Mouse (Mus musculus) thymus, postnatal 14 days (tissue): Measurements from ENCODE around the gene Nr2c2.
"Not testable (repeated sequence)": the region's sequence is repeated elsewhere in the genome, so short reads cannot be mapped to it uniquely, and the experiment has no call there.

Source experiments
- DNase-seq: peaks from one replicate; pipeline ENCODE4 v3.0.0; 2021

Nr2c2 gene

GRCm38 (mm10) chr6:92091130-92091591 is at the start of gene Nr2c2:
Nr2c2 (plus strand) TSS chr6:92091390.
- DNase-seq, result peak; percentile 93

GRCm38 (mm10) chr6:92042055-92042454 is 49.1 kb upstream of the Nr2c2 start:
- no peak for DNase-seq

GRCm38 (mm10) chr6:92042850-92043249 is 48.3 kb upstream of the Nr2c2 start:
- DNase-seq, result no peak

DNA sequence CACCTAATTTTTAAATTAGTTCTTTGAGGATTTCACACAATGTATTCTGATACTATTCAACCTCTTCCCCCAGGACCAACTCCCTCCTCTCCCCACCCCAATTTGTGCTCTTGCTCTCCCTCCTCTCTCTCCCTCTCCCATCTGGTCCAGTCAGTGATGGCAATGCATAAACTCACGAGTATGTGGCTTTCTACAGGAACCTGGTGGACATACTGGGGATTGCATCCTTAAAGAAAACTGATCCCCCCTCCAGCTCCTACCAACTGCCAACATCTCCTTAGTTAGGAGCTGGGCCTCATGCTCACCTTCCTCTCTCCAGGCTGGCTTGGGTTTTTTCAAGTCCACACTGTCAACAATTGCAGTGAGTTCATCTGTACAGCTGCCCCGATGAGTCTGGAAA is 33.4 kb upstream of the Nr2c2 start:
- DNase-seq, result no peak

- DNase-seq, result no peak
These were observed 29.5 kb upstream of the Nr2c2 start for GRCm38 (mm10) chr6:92061725-92062124.

DNA sequence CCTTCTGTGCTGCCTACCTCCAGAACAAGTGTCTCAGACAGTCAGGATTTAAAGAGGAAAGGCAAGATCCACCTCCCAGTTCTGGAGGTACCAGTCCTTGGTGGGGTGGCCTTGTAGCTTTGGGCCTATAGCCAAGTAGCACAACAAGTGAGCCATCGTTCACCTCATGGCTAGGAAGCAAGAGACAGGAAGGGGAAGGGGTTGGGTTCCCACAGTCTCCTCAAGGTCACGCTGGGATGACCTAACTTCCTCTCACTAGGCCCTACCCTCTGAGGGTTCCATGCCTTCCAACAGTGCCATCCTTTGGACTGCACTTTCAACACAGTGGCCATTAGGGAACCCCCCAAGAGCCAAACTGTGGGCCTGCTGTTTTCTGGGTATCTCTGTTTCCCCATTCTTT is 27.7 kb upstream of the Nr2c2 start:
- DNase-seq, result no peak

- no peak for DNase-seq
These were observed 27.1 kb upstream of the Nr2c2 start for GRCm38 (mm10) chr6:92064101-92064500.

DNA sequence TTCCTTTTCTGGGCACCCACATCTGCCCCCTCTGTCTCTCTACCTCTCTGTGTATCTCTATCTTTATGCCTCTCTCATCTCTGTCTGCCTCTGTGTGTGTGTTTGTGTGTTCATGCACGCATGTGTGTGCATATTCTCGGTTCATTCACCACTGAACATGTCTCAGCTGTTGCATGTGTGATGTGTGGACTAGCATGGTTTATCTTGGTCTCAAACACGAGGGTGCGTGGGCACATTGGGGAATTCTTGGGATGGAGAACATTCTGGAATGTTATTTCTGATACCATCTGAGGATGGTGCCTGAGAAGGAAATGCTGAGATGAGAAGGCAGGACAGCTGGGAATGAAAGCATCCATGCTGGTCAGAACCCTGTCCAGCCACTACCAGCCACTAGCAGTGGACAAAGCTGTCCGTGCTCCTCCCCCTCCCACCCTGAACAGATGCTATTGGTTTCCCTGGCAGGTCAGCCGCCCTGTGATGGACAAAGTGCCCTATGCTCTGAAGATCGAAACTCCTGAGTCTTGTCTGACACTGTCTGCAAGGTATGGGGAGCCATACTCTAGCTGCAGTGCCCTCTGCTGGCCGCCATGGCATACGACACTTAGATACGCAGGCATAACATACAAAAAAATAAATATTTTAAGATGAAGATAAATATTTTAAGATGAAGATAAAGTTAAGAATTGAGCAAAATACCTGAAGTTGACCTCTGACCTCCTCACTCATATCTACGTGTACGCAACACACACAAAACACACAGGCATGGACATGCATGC is 25.3 kb upstream of the Nr2c2 start:
- DNase-seq, result peak; percentile 57

DNA sequence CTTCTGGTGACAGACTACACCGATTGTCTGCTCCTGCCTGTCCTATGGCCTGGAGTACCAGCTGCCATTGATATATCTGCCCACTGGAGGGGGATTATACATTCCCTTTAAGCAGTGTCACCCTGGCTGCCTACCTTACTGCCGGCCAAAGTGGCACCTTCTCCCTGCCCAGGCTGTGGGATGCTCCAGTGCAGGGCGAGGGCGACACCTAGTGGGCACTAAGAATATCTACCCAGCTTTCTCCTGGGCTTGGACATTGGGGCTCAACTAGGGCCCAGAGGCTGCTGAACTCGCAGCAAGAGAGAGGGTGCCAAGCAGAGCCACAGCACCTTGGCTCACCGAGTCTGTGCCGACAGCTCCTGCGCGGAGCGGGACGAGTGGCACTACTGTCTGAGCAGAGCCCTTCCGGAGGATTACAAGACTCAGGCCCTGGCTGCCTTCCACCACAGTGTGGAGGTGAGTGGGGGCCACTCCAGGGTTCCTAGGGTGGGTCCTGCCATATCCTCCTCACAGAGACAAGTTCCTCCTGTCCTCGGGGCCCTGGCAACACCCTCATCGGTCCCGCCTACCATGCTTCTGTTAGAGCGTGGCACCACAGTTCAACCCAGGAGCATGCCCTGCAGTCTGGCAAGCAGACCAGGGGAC is 23.9 kb upstream of the Nr2c2 start:
- DNase-seq, result peak; percentile 70

GRCm38 (mm10) chr6:92071121-92071839 is 19.9 kb upstream of the Nr2c2 start:
- DNase-seq, result no peak

DNA sequence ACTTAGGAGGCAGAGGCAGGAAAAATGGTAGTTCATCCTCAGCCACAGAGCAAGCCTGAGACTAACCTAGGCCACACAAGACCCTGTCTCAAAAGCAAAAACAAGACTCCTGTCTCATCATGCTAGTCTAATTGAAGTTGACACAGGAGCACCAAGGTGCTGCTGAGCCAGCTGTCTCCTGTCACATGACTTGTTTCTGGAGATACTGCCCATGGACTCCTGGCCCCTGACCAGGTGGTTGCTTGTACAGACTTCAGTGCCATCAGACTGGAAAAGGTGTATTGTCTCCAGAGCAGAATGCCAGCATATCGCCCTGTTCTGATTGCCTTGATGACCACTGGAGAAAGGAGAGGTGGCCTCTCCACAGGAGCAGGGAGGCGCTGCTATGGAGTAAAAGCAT is 10.5 kb upstream of the Nr2c2 start:
- no peak for DNase-seq

DNA sequence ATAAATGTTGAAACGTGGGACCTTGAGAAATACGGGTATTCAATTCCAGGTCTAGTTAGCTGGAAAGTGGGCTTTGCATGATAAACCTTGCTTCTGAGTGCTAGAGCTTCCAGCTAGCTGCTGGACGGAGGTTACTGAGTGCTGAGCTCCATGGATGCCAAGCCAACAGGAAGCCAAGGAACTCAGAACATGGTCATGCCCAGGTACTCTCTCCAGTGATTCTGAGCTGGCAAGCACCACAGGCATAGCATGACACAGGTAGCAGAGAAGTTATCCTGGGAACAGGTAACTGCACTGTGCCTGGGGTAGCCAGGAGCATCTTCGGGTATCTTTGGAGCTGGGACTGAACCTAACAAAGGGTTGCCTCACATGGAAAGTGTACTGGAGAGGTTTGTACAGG is 8.4 kb upstream of the Nr2c2 start:
- DNase-seq, result no peak

DNA sequence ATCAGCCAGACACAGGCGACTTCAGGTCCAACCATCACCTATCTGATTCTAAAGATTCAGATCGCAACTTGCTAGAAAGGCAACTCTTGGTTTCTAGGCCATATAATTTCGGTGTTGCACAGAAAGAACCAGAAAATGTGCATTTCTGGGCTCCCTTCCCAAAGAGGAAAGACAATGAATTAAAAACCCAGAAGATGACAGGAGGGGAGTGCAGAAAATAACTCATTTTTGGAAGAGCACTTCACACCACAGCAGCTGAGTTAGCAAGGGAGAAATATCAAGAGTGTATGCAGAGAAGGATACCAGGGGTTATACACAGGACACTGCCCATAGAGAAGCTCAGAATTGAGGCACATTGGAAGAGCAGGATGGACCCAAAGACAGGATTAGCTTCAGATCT is 6.3 kb upstream of the Nr2c2 start:
- DNase-seq, result no peak

DNA sequence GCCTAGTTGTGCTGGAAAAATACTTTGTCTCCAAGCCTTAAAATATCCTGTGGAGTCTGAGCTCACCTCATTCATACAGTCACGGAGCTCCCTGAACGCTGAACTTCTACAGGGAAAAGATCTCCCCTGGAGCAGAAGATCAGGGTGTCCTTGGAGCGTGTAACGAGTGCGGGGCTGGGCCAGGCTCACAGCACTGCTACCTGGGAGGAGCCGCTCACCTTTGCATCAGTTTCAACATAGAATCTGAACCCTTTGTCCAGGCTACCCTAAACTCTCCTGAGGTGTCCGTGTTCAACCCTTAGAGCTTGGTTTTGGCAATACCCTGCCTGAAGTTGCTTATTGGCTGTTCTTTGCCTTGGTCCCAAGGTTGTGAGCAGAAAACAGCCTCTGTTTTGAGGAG is 2.0 kb upstream of the Nr2c2 start:
- DNase-seq, result not testable (repeated sequence)

- no peak for DNase-seq
These were observed 1.2 kb upstream of the Nr2c2 start for GRCm38 (mm10) chr6:92089982-92090381.

DNA sequence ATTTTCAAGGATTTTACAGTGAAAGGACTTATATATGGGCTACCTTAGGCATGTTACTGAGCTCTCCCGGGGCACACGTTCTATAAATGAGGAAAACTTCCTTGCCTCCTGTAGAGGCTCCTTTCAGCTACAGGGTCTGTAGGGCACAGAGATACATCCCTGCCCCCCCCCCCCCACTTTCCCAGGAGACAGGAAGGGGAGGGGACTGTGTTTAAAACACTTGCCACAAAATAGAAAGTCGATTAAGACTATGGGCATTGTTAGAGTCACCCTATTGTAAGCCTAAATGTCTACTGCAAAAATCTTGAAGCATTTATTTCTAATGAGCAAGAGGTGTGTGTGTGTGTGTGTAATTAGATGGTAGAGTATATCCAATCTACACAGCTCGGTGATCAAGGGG is 693 bp upstream of the Nr2c2 start:
- DNase-seq, result no peak

DNA sequence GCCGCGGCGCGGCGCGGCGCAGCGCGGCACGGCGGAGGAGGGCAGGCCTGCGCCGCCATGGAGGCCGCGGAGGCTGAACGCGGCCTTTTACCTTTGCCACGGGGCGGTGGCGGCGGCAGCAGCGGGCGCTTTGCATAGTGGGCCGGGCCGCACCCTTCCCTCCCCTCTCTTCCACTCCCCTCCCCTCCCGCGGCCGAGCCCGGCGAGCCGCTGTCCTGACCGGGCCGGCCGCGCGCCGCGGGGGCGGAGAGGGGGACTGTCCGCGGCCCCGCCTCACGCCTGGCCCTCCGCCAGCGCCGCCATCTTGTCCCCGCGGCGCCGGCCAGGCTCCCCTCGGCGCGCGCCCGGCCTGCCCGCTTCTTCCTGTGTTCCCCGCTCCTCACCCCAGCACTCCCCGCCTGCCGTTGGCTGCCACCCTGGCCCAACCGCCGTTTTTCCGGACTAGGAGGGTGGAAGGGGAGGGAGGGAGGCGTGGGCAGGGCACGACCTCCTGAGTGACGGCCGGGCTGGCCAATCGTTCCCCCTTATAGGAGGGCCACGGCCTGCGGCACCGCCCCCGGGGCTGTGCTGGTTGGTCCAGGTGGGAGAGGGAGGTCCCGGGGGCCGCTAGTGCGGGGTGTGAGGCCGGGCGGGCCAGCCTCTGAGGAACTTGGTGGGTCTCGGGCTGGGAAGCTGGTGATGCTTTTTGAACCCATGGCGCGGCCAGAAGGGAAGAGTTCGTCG is 738 bp downstream of the Nr2c2 start:
- peak; percentile 100 for DNase-seq

DNA sequence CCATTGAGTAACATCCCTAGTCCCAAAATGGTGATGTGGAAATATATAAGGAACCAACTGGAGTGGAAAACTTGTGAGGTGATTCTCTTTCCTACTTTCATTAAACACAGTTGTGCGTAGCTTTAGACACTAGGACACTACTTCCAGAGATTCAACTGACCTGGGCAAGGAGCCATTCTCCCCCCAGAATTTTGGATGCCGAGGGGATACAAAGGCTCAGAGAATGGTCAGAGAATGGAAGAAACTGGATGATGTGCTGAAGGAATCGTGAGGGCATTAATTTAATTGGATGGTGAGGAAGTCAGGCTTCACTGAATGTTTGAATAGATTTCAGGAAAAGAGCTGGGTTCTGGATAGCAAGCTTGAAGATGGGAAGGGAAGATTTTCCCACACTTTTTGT is 1.5 kb downstream of the Nr2c2 start:
- DNase-seq, result no peak

- no peak for DNase-seq
These were observed 2.7 kb downstream of the Nr2c2 start for GRCm38 (mm10) chr6:92093869-92094268.

- no peak for DNase-seq
These were observed 9.6 kb downstream of the Nr2c2 start for GRCm38 (mm10) chr6:92100679-92101360.

DNA sequence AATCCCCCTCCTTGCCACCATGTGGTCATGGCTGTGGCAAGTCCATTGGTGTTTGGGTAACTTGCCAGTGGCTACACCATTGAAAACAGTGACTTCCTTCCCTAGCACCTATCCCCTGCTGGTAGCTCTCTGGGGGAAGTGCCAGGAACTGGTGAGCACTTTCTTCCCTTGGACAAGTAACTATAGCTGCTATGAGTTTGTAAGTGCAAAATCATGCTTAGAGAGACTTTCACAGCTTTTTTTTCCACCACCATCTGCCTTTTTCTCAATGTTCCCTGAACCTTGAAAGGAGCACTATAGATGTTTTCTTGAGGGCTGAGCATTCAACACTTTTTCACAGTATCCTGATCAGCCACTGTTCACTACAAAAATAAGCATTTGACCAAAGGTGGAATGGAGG is 33.4 kb downstream of the Nr2c2 start:
- DNase-seq, result no peak

GRCm38 (mm10) chr6:92126861-92127468 is 35.8 kb downstream of the Nr2c2 start:
- no peak for DNase-seq
